Mouse (Mus musculus): ENCODE results near the gene Gsg1. TPM values are rescaled to one million over a fixed set of nuclear protein-coding genes. Genes with fewer than 3 reads are reported as not detected.

The Gsg1 gene
- polyA plus RNA-seq, 1 experiment from 2014 or later: 0.45 TPM

DNA sequence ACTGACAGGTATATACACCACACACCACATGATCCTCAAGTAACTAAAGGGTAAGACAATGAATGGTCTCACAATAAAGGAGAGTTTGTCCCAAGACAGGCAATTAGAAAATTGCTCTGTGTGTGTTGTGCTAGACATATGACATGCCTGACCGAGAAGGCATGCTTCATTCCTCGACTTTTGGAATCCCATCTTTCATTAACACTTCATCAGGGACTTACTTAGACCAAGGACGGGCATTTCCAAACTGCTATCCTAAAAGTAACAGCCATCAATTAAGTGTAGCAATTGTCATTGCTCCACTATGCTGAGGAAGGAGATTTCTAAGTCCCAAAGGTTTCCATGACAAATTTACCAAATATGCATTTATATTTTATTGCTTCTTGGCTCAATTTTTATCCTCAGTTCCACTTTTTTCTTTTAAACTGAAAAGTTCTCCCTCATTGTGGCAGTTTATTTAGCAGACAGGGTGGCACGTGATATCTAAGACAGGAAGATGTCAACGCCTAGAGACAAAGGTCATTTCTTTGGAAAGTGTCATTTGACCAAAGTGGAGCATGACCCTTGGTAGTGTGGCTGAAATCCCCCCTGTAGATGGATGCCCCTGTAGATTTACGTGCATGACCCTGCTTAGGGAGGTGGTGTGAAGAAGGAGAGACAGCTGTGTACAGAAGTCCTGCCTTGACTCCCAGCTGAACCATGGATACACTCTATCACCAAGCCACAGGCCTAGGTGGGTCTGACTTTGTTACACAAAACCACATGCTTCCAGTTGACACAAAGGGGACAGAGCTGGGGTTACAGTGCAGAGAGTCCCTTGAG, 22.5 kb upstream of the Gsg1 start:
- Histone ChIP-seq H3K27me3 (no peaks in the 10 kb centered on the region), H3K4me1 (no peaks in the 10 kb centered on the region), H3K9me3 (no peaks in the 10 kb centered on the region), H3K4me2 (replicated peaks) (no peak overlapping the region), H3K4me3 (no peak overlapping the region), H3K27ac (replicated peaks) (no peak overlapping the region), H3K36me3 (no peaks in the 10 kb centered on the region), H3K9ac (replicated peaks) (no peak overlapping the region)
- WGBS: 84% methylated on average over 6 of the region's 6 CpGs
- ATAC-seq (ENCODE audit: low FRiP score, low read depth): no peak

DNA sequence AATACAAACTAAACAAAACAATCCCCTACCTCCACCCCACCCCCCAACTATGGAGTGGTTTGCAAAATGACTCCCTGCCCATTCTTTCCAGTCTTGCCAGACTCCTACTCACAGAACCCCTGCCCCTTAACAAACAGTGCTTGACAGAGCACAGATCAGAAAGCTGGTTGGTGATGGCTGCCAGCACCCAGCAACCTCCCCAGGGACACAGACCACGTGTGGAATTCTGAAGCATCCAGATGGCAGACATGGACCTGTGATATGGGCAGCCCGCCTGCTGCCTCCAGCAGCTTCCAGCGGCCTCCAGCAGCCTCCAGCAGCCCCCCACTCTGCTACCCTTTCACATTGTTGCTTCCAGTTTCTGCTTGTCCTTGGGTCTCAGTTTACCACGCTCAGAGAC, 21.1 kb upstream of the Gsg1 start:
- H3K9ac ChIP-seq (replicated peaks): no peak overlapping the region
- H3K4me2 ChIP-seq (replicated peaks): no peak overlapping the region
- H3K4me3 ChIP-seq: no peak overlapping the region
- no peaks in the 10 kb centered on the region for H3K36me3 ChIP-seq
- no peak overlapping the region for H3K27ac ChIP-seq (replicated peaks)
- no peak for ATAC-seq (ENCODE audit: low FRiP score, low read depth)
- no peaks in the 10 kb centered on the region for H3K27me3 ChIP-seq
- WGBS: 76% methylated on average over 4 of the region's 4 CpGs
- H3K4me1 ChIP-seq: 0 out of 2 replicates have a peak, but pooled peaks cover 2% of the 10 kb centered on the region
- H3K9me3 ChIP-seq: no peaks in the 10 kb centered on the region

DNA sequence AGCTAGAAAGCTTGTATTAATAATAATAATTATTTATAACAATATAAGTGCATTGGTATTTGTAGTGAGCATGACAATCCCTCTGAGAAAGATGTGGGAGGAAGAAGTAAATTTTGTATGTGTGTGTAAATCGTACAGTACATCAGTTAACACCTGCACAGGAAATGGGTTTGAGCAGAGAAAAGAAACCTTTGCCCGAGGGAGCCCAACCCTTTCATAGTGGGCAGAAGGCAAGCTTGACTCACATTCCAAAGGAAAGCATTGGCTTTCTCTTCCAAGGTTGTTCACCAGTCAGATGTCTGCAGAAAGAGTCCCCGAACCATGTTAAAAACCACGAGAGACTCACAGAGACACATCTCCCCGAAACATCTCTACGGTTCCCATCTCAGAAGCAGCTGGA, 18.9 kb upstream of the Gsg1 start:
- Histone ChIP-seq H3K4me1 (peaks cover 9% of the 10 kb centered on the region; the same call in 1 of the 2 replicates), H3K9ac (replicated peaks) (no peak overlapping the region), H3K9me3 (no peaks in the 10 kb centered on the region), H3K4me3 (no peak overlapping the region), H3K27ac (replicated peaks) (no peak overlapping the region), H3K27me3 (no peaks in the 10 kb centered on the region), H3K36me3 (no peaks in the 10 kb centered on the region), H3K4me2 (replicated peaks) (no peak overlapping the region)
- WGBS: 93% methylated on average over 6 of the region's 6 CpGs
- no peak for ATAC-seq (ENCODE audit: low FRiP score, low read depth)

DNA sequence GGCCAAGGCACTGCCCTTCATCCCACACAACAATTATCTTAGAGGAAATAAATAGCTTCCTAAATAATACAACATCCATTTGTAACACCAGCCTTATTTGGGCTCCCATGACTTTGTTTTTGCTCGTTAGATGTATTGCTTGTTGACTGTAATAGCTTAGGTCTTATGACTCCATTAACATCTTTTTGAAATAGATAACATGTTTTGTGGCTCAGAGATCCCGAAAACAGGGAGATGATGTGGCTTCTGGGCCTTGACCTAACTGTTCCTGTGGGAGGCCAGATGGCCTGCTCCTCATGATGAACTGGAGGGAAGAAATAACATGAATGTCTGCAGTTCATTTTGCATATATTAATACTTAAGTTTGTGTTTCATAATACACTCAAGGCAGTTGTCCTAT, 17.6 kb upstream of the Gsg1 start:
- Histone ChIP-seq H3K36me3 (no peaks in the 10 kb centered on the region), H3K27me3 (no peaks in the 10 kb centered on the region), H3K4me3 (no peak overlapping the region), H3K4me1 (peaks cover 9% of the 10 kb centered on the region; the same call in 1 of the 2 replicates), H3K9me3 (no peaks in the 10 kb centered on the region), H3K27ac (replicated peaks) (no peak overlapping the region), H3K9ac (replicated peaks) (no peak overlapping the region), H3K4me2 (replicated peaks) (no peak overlapping the region)
- WGBS: 77% methylated on average over 2 of the region's 2 CpGs
- ATAC-seq (ENCODE audit: low FRiP score, low read depth): no peak

DNA sequence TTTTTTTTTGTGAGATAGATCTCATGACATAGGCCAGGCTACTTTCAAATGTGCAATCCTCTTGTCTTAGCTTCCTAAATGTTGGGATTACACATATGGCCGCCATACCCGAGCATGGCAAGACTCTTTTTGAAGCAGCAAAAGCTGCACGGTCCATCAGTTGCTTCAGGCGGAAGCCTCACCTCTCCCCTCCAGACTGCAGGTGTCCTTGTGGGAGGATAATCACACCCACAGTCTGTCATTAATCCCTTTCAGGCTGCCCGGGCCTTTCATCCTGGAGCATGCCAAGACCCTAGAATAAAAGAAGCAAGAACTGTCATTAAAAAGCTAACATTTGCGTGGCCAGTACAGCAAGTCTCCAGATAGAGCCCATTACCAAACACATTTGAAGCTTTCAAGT, 15.5 kb upstream of the Gsg1 start:
- Histone ChIP-seq H3K9me3 (no peaks in the 10 kb centered on the region), H3K36me3 (no peaks in the 10 kb centered on the region), H3K27ac (replicated peaks) (no peak overlapping the region), H3K4me3 (no peak overlapping the region), H3K4me1 (peaks cover 9% of the 10 kb centered on the region; the same call in 1 of the 2 replicates), H3K27me3 (no peaks in the 10 kb centered on the region), H3K9ac (replicated peaks) (no peak overlapping the region), H3K4me2 (replicated peaks) (no peak overlapping the region)
- ATAC-seq (ENCODE audit: low FRiP score, low read depth): no peak
- WGBS: 31% methylated on average over 6 of the region's 6 CpGs

DNA sequence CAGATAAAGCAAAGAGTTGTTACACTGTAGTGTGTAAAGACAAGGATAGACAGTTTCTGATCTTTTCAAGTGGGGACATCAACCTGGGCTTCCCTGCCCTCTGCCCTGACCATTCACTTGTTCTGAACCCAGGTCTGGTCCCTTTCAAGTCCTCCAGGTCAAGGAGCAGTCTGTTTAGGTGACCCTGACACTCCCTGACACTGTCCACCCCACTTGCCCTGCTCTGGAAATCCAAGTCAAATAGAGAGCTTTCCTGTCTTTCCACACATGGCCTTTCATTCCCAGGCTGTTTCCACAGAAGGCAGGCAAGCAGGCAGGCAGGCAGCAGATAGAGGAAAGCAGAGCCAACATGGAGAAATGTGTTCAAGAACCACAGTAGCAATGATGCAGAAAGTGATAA, 14.2 kb upstream of the Gsg1 start:
- peaks cover 5% of the 10 kb centered on the region; the same call in 1 of the 2 replicates for H3K9me3 ChIP-seq
- no peaks in the 10 kb centered on the region for H3K36me3 ChIP-seq
- H3K27ac ChIP-seq (replicated peaks): no peak overlapping the region
- no peak for ATAC-seq (ENCODE audit: low FRiP score, low read depth)
- peaks cover 9% of the 10 kb centered on the region; the same call in 1 of the 2 replicates for H3K4me1 ChIP-seq
- no peak overlapping the region for H3K4me2 ChIP-seq (replicated peaks)
- no peak overlapping the region for H3K9ac ChIP-seq (replicated peaks)
- H3K4me3 ChIP-seq: no peak overlapping the region
- no peaks in the 10 kb centered on the region for H3K27me3 ChIP-seq

DNA sequence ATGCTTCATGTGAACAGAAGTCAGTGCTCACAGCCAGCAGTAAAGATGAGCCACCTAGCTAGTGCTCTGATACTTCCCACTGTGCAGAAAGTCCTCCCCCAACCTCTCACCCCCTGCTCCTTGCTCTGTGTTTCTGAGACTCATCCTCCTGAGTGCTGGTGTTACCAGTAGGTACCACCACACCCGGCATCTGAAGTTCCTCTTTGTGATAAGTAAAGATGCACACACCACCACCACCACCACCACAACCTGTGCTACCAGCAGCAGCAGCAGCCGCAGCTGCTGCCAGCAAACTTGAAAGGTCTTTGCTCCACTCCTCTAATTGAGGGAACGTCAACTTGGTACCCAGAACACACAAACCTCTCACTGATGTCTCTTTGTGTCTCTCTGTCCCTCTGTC, 13.1 kb upstream of the Gsg1 start:
- Histone ChIP-seq H3K27me3 (no peaks in the 10 kb centered on the region), H3K4me2 (replicated peaks) (no peak overlapping the region), H3K4me1 (peaks cover 9% of the 10 kb centered on the region; the same call in 1 of the 2 replicates), H3K4me3 (no peak overlapping the region), H3K27ac (replicated peaks) (no peak overlapping the region), H3K9ac (replicated peaks) (no peak overlapping the region), H3K9me3 (peaks cover 5% of the 10 kb centered on the region; the same call in 1 of the 2 replicates), H3K36me3 (no peaks in the 10 kb centered on the region)
- no peak for ATAC-seq (ENCODE audit: low FRiP score, low read depth)
- WGBS: 87% methylated on average over 3 of the region's 3 CpGs

DNA sequence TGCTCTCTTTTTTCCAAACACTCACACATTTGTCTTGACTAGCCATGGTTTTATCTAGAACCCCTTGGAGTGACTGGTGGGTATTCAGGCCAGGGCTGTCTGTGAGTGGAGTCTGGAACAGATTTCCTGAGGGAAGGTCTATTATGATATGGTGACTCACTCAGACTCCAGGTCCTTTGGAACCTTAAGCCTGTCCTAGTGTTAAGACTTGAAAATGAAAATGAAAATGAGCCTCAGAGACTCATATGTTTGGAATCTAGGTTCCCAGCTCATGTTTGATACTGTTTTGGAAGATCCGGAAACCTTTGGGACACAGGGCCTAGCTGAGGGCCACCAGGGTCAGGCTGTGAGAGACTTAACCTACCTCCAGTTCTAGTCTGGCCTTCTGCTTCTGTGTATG, 11.9 kb upstream of the Gsg1 start:
- 90% methylated on average over 1 of the region's 1 CpGs for WGBS
- H3K27me3 ChIP-seq: no peaks in the 10 kb centered on the region
- peaks cover 9% of the 10 kb centered on the region; the same call in 1 of the 2 replicates for H3K4me1 ChIP-seq
- H3K9me3 ChIP-seq: peaks cover 5% of the 10 kb centered on the region; the same call in 1 of the 2 replicates
- no peak overlapping the region for H3K4me2 ChIP-seq (replicated peaks)
- no peak for ATAC-seq (ENCODE audit: low FRiP score, low read depth)
- H3K27ac ChIP-seq (replicated peaks): no peak overlapping the region
- no peak overlapping the region for H3K4me3 ChIP-seq
- H3K9ac ChIP-seq (replicated peaks): no peak overlapping the region
- no peaks in the 10 kb centered on the region for H3K36me3 ChIP-seq

DNA sequence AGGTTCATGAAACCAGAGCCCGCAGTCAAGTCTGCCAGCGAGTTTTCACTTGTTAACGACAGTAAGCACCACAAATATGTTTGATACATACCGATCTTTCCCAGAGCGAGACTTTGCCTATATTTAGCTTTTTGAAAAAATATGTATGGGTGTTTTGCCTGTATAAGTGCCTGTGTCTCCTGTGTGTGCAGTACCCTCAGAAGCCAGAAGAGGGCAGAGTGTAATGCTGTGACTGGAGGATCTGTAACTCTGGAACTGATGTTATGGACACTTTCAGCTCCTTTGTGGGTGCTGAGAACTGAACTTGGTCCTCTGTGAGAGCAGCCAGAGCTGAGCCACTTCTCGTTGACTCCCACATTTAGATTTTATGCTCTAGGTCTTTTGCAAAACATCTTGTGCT, 10.0 kb upstream of the Gsg1 start:
- no peak for ATAC-seq (ENCODE audit: low FRiP score, low read depth)
- Histone ChIP-seq H3K4me1 (no peaks in the 10 kb centered on the region), H3K4me2 (replicated peaks) (no peak overlapping the region), H3K9me3 (peaks cover 5% of the 10 kb centered on the region; the same call in 1 of the 2 replicates), H3K27me3 (no peaks in the 10 kb centered on the region), H3K9ac (replicated peaks) (no peak overlapping the region), H3K36me3 (no peaks in the 10 kb centered on the region), H3K27ac (replicated peaks) (no peak overlapping the region), H3K4me3 (no peak overlapping the region)
- WGBS: 96% methylated on average over 6 of the region's 6 CpGs

DNA sequence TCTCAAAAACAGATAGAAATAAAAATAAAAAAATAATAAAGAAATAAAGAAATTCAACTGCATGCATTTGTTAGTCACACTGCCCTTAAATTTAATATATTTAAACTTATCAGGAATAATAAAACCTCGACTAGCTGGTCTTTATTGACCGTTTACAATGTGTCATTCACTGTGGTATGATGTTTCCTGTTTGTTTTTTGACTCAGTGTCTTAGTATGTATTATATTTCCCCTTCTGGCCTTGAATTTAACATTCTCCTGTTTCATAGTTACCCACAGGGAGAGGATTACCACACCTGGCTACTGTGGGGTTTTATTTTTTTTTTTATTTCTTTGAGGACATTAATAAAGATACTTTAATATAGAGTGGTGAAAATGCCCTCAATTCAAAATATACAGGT, 8.4 kb upstream of the Gsg1 start:
- H3K27me3 ChIP-seq: no peaks in the 10 kb centered on the region
- H3K4me3 ChIP-seq: no peak overlapping the region
- H3K9me3 ChIP-seq: peaks cover 5% of the 10 kb centered on the region; the same call in 1 of the 2 replicates
- H3K4me2 ChIP-seq (replicated peaks): no peak overlapping the region
- H3K4me1 ChIP-seq: no peaks in the 10 kb centered on the region
- ATAC-seq (ENCODE audit: low FRiP score, low read depth): no peak
- no peak overlapping the region for H3K27ac ChIP-seq (replicated peaks)
- 71% methylated on average over 2 of the region's 2 CpGs for WGBS
- no peaks in the 10 kb centered on the region for H3K36me3 ChIP-seq
- no peak overlapping the region for H3K9ac ChIP-seq (replicated peaks)

DNA sequence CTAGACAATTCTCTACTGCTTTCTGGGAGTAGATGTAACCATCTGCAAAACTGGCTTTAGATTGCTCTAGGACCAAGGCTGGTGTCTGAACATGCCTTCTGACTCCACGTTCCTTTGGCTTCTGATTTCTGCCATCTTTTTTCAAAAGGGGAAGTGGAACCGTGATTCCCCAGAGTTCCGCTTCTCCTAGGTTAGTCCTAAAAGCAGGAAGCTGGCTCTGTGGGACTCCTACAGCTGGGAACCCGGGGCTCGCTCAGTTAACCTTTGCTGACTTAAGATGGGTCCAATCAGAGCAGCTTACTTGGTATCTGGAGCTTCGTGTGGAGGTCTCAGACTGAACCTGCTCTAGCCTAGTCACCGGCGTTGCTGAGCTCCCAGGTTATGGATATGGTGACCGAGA, 7.0 kb upstream of the Gsg1 start:
- no peak for ATAC-seq (ENCODE audit: low FRiP score, low read depth)
- Histone ChIP-seq H3K27me3 (no peaks in the 10 kb centered on the region), H3K4me2 (replicated peaks) (no peak overlapping the region), H3K9me3 (peaks cover 5% of the 10 kb centered on the region; the same call in 1 of the 2 replicates), H3K27ac (replicated peaks) (no peak overlapping the region), H3K4me1 (no peaks in the 10 kb centered on the region), H3K9ac (replicated peaks) (no peak overlapping the region), H3K4me3 (no peak overlapping the region), H3K36me3 (no peaks in the 10 kb centered on the region)
- WGBS: 91% methylated on average over 9 of the region's 9 CpGs

DNA sequence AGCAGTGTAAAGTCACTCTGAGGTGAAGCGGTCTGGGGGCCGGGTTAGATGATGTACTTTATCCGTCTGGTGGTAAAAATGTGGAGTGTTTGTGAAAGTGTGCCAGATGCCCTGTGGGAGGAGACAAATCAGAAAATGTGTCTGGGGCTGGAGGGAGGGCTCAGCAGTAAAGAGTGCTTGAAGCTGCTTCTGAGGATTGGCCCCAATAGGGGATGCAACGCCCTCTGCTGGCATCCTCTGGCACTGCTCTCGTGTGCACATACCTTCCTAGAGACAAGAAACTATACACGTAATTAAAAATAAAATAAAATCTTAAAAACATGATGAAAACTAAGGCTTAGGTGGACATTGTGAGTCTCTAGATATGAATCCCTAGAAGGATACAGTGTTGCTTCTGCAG, 6.3 kb upstream of the Gsg1 start:
- no peak for ATAC-seq (ENCODE audit: low FRiP score, low read depth)
- H3K4me2 ChIP-seq (replicated peaks): no peak overlapping the region
- no peaks in the 10 kb centered on the region for H3K36me3 ChIP-seq
- H3K4me3 ChIP-seq: no peak overlapping the region
- WGBS: 91% methylated on average over 6 of the region's 6 CpGs
- no peaks in the 10 kb centered on the region for H3K27me3 ChIP-seq
- H3K9me3 ChIP-seq: peaks cover 8% of the 10 kb centered on the region
- no peaks in the 10 kb centered on the region for H3K4me1 ChIP-seq
- H3K9ac ChIP-seq (replicated peaks): no peak overlapping the region
- no peak overlapping the region for H3K27ac ChIP-seq (replicated peaks)

Data from midbrain, embryonic 12.5 days (tissue).